Mouse (Mus musculus) bone marrow, adult 2 months (tissue): ENCODE data around the gene Zscan26. TPM values are rescaled to one million over a fixed set of nuclear protein-coding genes. Genes with fewer than 3 reads are reported as not detected.

Source experiments
- H3K27ac ChIP-seq: fragments of 200-500 bp; 2 replicates; pipeline ENCODE4 v1.5.1; 2012; ENCODE audit warnings: low read depth, mild to moderate bottlenecking, control low read depth, inconsistent platforms, low read length; ENCODE audit not compliant: control insufficient read depth, poor library complexity, insufficient read depth
- H3K4me1 ChIP-seq: fragments of 200-500 bp; 2 replicates; pipeline ENCODE4 v1.6.1; 2011; ENCODE audit warnings: low read length; ENCODE audit not compliant: control insufficient read depth, insufficient read depth
- H3K4me3 ChIP-seq: fragments of 200-500 bp; replicated peaks from 2 replicates; pipeline ENCODE3; 2011; ENCODE audit warnings: mild to moderate bottlenecking, low read depth, low read length, control low read depth; ENCODE audit not compliant: control insufficient read depth
- CTCF ChIP-seq: fragments of 200-500 bp; IDR thresholded peaks from 2 replicates; pipeline ENCODE4 v1.5.1; 2011; ENCODE audit warnings: low read length, control low read depth; ENCODE audit not compliant: control insufficient read depth, insufficient read depth
- POLR2A ChIP-seq: fragments of 200-500 bp; IDR thresholded peaks from 2 replicates; pipeline ENCODE4 v1.6.1; 2011; ENCODE audit warnings: low read depth, mild to moderate bottlenecking, control low read depth, low read length, borderline replicate concordance; ENCODE audit not compliant: control insufficient read depth
- WGBS: fragments of 180-500 bp; shearing (Covaris S2); methylation state at CpG from one replicate; pipeline ENCODE4 v1.1.7; 2018; 5-methylcytosine and 5-hydroxymethylcytosine counted together
- polyA plus RNA-seq: library from polyadenylated mRNA; stranded (reverse); fragments of >200 nt; gene quantifications from 2 replicates; pipeline ENCODE4 v1.2.4, GENCODE M21; 2011; ENCODE audit warnings: low replicate concordance; ENCODE audit not compliant: missing spikeins, insufficient read depth, insufficient read length

The Zscan26 gene
- polyA plus RNA-seq, 1 experiment = 14.1 TPM

DNA sequence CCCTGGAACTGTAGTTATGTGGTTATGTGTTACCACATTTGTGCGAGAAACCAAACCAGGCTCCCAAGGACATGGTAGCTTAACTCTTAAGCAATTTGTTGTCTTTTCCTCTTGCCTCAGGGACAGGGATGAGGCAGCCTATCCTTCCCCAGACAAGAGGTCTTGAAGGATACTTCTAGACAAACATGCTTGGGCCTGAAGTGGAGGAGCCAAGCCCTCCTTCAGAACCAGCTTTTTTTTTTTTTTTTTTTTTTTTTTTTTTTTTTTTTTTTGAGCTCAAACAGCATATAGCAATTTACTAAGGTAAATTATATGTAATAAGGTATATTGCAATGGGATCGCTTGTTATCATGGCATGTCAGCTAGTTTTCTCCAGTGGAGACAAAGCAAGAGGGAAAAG, 37.8 kb downstream of the Zscan26 start:
- no peak for TF ChIP-seq CTCF
- no peak for TF ChIP-seq POLR2A
- Histone ChIP-seq H3K4me3 (no peak overlapping the region), H3K27ac (no peak overlapping the region), H3K4me1 (no peaks in the 10 kb centered on the region)
- WGBS = 67% methylated on average over 2 of the region's 2 CpGs

DNA sequence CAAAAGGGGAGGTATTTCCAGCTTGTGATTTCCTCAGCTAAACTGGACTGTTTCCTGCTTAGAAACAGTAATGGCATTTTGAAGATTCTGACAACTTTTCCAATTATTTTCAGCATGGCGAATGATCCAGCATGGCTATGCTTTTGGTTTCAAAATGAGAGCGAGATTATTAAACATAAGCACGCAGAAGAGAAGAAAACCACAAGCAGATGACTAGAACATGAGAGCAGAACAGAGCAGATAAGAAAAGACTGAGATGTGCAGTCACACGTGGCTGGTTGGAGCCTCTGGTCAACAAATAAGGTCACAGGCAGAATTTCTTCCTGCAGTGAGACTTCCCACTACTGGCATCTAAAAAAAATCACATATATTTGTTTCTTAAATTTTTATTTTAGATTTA, 38.3 kb downstream of the Zscan26 start:
- TF ChIP-seq POLR2A = no peak
- no peak for TF ChIP-seq CTCF
- Histone ChIP-seq H3K27ac (no peak overlapping the region), H3K4me3 (no peak overlapping the region), H3K4me1 (no peaks in the 10 kb centered on the region)
- 52% methylated on average over 4 of the region's 4 CpGs for WGBS

DNA sequence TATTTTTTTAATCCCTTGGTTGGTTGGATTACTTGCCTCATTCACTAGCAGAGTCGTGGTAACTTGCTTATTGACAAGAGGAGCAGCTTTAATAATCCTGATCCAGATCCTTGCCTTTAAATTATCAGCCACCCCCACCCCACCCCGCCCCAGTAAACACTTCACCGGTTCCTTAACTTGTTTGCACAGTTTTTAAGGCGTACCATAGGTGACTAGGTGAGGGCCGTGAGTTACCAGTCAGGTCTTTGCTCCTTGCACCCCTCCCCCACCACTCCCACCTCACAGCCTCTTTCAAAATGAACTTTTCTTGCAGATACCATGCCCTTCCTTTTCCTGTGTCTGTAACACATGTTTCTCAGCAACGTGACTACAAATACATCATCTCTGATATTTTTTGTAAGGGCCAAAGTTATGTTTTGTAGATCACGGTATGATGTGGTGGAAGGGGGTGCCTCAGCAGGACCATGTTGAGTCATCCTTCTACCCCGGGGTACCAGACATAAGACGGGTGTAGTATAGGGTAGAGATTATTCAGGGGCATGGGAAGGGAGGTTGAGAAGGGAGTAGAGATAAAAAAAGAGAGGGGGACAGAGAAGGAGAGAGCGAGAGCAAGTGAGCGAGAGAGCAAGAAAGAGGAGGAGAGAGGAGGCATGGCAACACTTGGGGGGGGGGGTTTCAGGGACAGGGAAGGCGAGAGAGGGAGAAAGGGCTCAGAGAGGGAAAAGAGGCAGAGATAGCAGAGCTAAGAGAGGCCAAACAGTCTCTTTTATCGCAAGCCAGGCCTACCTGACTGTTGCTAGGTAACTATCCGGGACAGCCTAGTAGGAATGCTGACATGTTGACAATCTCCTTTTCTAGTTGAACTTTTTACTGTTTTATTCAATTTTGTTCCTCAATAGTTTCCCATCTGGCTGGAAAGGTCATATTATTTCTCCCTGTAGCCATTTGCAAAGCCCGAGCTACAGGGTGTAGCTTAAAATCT, 39.0 kb downstream of the Zscan26 start:
- no peak overlapping the region for H3K4me3 ChIP-seq
- no peaks in the 10 kb centered on the region for H3K4me1 ChIP-seq
- TF ChIP-seq POLR2A (no peak), CTCF (no peak)
- H3K27ac ChIP-seq = no peak overlapping the region
- 68% methylated on average over 15 of the region's 15 CpGs for WGBS

DNA sequence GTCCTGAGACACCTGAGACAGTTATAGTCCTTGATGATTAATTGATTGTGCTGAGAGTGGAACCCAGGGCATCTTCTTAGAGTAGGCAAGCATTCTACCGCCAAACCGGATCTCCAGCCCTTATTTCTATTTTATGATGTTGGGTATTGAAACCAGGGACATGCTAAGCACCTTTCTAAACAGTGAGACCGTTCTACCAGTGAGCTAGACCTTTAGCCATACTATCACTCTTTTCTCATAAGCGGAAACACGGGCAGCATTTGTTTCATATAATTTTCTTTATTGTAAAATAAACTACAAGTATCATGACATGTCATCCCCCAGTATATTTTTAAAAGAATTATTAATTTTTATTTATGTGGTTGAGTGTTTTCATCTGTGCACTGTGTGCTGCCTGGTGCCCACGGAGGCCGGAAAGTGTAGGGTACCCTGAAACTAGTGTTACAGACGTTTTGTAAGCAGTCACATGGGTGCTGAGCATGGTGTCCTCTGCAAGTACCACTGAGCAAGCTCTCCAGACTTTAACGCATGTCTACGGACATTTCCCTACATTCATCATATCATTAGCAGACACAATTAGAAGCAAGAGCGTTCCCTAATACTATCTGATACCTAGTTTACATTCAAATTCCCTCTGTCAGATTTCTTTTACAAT, 44.6 kb downstream of the Zscan26 start:
- 63% methylated on average over 11 of the region's 11 CpGs for WGBS
- H3K27ac ChIP-seq = no peak overlapping the region
- no peaks in the 10 kb centered on the region for H3K4me1 ChIP-seq
- TF ChIP-seq POLR2A (no peak), CTCF (no peak)
- H3K4me3 ChIP-seq = peak overlapping the region; percentile 66

DNA sequence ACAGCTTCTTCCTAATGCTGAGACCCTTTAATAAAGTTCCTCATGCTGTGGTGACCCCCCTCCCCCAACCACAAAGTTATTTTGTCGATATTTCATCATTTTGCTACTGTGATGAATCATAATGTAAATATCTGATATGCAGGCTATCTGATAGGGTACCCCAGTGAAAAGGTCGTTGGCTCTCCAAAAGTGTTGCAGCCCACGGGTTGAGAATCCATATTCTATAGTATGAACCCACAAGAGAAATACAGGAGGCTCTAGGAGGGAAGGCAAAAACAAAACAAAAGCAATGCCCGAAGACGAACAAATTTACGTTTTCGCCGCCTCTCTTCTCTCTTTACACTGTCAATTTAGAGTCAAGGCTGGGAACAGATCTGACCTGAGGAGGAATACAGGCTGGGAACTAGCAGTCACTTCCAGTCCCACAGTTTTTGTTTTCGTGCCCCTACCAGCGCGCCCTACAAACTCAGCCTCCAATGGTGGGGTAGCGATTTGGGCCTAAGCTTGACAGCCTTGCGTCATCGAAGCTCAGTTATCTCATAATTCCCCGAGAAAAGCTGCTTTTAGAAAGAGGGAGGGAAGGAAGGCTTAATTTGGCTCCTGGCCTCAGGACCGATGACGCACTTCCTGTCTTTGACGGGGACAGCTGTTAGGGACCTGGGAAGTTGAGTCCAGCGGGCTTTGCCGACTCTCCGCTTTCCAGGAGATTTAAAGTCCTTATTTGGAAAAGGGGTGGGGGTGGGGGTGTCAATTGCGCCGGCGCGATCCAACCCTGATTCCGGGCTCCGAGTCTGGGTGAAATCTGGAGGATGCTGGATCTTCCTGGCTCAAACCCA, 45.3 kb downstream of the Zscan26 start:
- TF ChIP-seq CTCF (no peak), POLR2A (no peak)
- H3K4me1 ChIP-seq = no peaks in the 10 kb centered on the region
- H3K27ac ChIP-seq = no peak overlapping the region
- WGBS = 4% methylated on average over 27 of the region's 27 CpGs
- peak overlapping the region; percentile 66 for H3K4me3 ChIP-seq

DNA sequence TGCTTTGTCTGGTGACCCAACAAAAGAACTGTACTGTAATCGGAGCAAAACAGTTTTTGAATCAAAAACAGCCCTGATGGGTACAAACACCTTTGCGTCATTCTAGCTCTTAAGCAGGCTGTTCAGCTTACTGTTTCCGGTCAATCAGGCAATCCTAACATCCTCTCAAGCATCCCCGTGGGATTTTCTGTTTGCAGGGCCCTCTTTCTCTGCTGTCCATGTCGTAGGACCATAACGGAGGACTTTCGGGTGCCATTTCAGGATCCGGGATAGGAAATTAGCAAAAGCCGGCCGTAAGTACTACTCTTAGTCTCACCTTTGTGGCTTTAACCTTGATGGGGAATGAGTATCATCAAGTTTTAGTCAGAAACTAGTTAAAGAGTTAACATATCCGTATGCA, 46.2 kb downstream of the Zscan26 start:
- Histone ChIP-seq H3K4me3 (no peak overlapping the region), H3K27ac (no peak overlapping the region), H3K4me1 (no peaks in the 10 kb centered on the region)
- TF ChIP-seq POLR2A = no peak
- TF ChIP-seq CTCF = no peak
- 84% methylated on average over 11 of the region's 11 CpGs for WGBS

DNA sequence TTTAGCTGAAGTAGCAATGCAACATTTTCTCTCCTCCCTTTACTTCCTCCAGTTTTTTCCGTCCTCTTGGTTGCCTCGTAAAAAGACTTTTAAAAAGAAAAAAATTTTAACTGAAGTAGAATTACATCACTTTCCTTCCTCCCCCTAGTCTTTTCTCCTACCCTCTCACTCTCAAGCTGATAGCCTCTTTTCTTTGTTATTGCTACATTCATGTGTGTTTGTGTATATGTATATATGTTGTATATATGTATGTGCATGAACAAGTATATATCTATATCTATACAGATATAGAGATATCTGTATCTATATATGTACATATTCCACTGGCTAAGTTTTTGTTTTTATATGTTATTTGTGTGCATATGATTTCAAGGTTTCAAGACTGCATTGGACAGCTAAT, 50.7 kb downstream of the Zscan26 start:
- 0% methylated on average over 2 of the region's 2 CpGs for WGBS

More for the DNA sequence above, 50.7 kb downstream of the Zscan26 start:
- Histone ChIP-seq H3K27ac (no peak overlapping the region), H3K4me1 (no peaks in the 10 kb centered on the region), H3K4me3 (peak overlapping the region; percentile 91)
- TF ChIP-seq CTCF (no peak), POLR2A (no peak)
